Mouse (Mus musculus) ES-Bruce4 (cell line): Measurements from ENCODE around the gene Mapk8ip2.
"Not testable (repeated sequence)": the region's sequence is repeated elsewhere in the genome, so short reads cannot be mapped to it uniquely, and the experiment has no call there.

Experiments
- CTCF ChIP-seq: IDR thresholded peaks from one replicate; pipeline ENCODE4 v1.8.1; 2011; ENCODE audit warnings: low read depth, low read length
- EP300 ChIP-seq: IDR thresholded peaks from 2 replicates; pipeline ENCODE4 v1.6.1; 2011; ENCODE audit warnings: low read depth, low read length; ENCODE audit not compliant: insufficient read depth
- POLR2A ChIP-seq: IDR thresholded peaks from one replicate; pipeline ENCODE4 v1.8.1; 2011; ENCODE audit warnings: low read length; ENCODE audit not compliant: insufficient read depth

DNA sequence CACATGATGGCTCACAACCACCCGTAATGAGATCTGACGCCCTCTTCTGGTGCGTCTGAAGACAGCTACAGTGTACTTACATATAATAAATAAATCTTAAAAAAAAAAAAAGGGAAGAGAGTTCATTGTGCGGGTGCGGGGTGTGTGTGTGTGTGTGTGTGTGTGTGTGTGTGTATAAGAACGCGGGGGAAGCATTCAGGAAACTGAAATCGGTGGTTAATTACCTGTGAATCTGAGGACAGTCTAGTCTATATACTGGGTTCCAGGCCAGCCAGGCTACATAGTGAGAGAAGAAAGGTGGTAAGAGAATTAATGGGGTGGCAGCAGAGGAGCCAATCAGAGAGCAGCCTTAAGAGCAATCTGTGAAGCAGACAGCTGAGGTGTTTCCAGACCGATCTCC is 22.9 kb upstream of the Mapk8ip2 start:
- TF ChIP-seq CTCF, POLR2A, EP300: not testable (repeated sequence)
